Mouse (Mus musculus): Measurements from ENCODE around the gene Gm6583. TPM values are rescaled to one million over a fixed set of nuclear protein-coding genes. Genes with fewer than 3 reads are reported as not detected.

Gm6583 gene
- not detected in 2 replicates for polyA plus RNA-seq (2012; rRNA removed)

- WGBS = 75% methylated on average over 13 of the region's 13 CpGs
- H3K36me3 ChIP-seq (ENCODE audit: control insufficient read depth, insufficient read depth, low read length) = peaks cover 7% of the 10 kb centered on the region
- TF ChIP-seq POLR2A (IDR thresholded peaks at IDR 0.05; ENCODE audit: low read depth, low read length) = no peak
- TF ChIP-seq CTCF (IDR thresholded peaks at IDR 0.05; ENCODE audit: extremely low read depth, insufficient read depth, insufficient read length, insufficient replicate concordance) = no peak
- no peaks in the 10 kb centered on the region for H3K4me1 ChIP-seq (ENCODE audit: control insufficient read depth, insufficient read depth, insufficient read length)
- no peak within 1 kb of the TSS for H3K4me3 ChIP-seq (ENCODE audit: extremely low read depth, insufficient read depth, insufficient read length)
- no peak within 1 kb of the TSS for H3K27ac ChIP-seq (ENCODE audit: insufficient read depth, low read length)
- H3K27me3 ChIP-seq (ENCODE audit: control insufficient read depth, insufficient read depth, low read length) = no peaks in the 10 kb centered on the region
- DNase-seq (ENCODE audit: low read depth in 1 of 2, low spot score in 2 of 2) = no peak
Observed at GRCm38 (mm10) chr5:112355910-112356309, at the start of gene Gm6583. TSS of gene Gm6583 (minus strand) at chr5:112356033.

GRCm38 (mm10) chr5:112402437-112402836, 46.6 kb upstream of the Gm6583 start:
- WGBS = 80% methylated on average over 3 of the region's 3 CpGs
- H3K4me1 ChIP-seq (ENCODE audit: control insufficient read depth, insufficient read depth, insufficient read length) = no peaks in the 10 kb centered on the region
- DNase-seq (ENCODE audit: low read depth in 1 of 2, low spot score in 2 of 2) = no peak
- H3K27ac ChIP-seq (ENCODE audit: insufficient read depth, low read length) = no peak overlapping the region
- no peaks in the 10 kb centered on the region for H3K27me3 ChIP-seq (ENCODE audit: control insufficient read depth, insufficient read depth, low read length)
- TF ChIP-seq POLR2A (IDR thresholded peaks at IDR 0.05; ENCODE audit: low read depth, low read length) (no peak), CTCF (IDR thresholded peaks at IDR 0.05; ENCODE audit: extremely low read depth, insufficient read depth, insufficient read length, insufficient replicate concordance) (no peak)
- H3K36me3 ChIP-seq (ENCODE audit: control insufficient read depth, insufficient read depth, low read length) = no peaks in the 10 kb centered on the region
- H3K4me3 ChIP-seq (ENCODE audit: extremely low read depth, insufficient read depth, insufficient read length) = no peak overlapping the region

- no peak overlapping the region for H3K4me3 ChIP-seq (ENCODE audit: extremely low read depth, insufficient read depth, insufficient read length)
- no peak for DNase-seq (ENCODE audit: low read depth in 1 of 2, low spot score in 2 of 2)
- TF ChIP-seq POLR2A (IDR thresholded peaks at IDR 0.05; ENCODE audit: low read depth, low read length) (no peak), CTCF (IDR thresholded peaks at IDR 0.05; ENCODE audit: extremely low read depth, insufficient read depth, insufficient read length, insufficient replicate concordance) (no peak)
- H3K36me3 ChIP-seq (ENCODE audit: control insufficient read depth, insufficient read depth, low read length) = no peaks in the 10 kb centered on the region
- no peaks in the 10 kb centered on the region for H3K4me1 ChIP-seq (ENCODE audit: control insufficient read depth, insufficient read depth, insufficient read length)
- WGBS = 75% methylated on average over 10 of the region's 10 CpGs
- H3K27ac ChIP-seq (ENCODE audit: insufficient read depth, low read length) = no peak overlapping the region
- H3K27me3 ChIP-seq (ENCODE audit: control insufficient read depth, insufficient read depth, low read length) = peaks cover 9% of the 10 kb centered on the region
Observed at GRCm38 (mm10) chr5:112399284-112399683, 43.5 kb upstream of the Gm6583 start.

- Histone ChIP-seq H3K27ac (ENCODE audit: insufficient read depth, low read length) (no peak overlapping the region), H3K4me1 (ENCODE audit: control insufficient read depth, insufficient read depth, insufficient read length) (no peaks in the 10 kb centered on the region), H3K36me3 (ENCODE audit: control insufficient read depth, insufficient read depth, low read length) (no peaks in the 10 kb centered on the region), H3K4me3 (ENCODE audit: extremely low read depth, insufficient read depth, insufficient read length) (no peak overlapping the region), H3K27me3 (ENCODE audit: control insufficient read depth, insufficient read depth, low read length) (peaks cover 9% of the 10 kb centered on the region)
- 86% methylated on average over 18 of the region's 18 CpGs for WGBS
- no peak for DNase-seq (ENCODE audit: low read depth in 1 of 2, low spot score in 2 of 2)
- TF ChIP-seq CTCF (IDR thresholded peaks at IDR 0.05; ENCODE audit: extremely low read depth, insufficient read depth, insufficient read length, insufficient replicate concordance) = no peak
- TF ChIP-seq POLR2A (IDR thresholded peaks at IDR 0.05; ENCODE audit: low read depth, low read length) = no peak
Observed at GRCm38 (mm10) chr5:112396066-112396465, 40.2 kb upstream of the Gm6583 start.

- TF ChIP-seq POLR2A (IDR thresholded peaks at IDR 0.05; ENCODE audit: low read depth, low read length) = no peak
- TF ChIP-seq CTCF (IDR thresholded peaks at IDR 0.05; ENCODE audit: extremely low read depth, insufficient read depth, insufficient read length, insufficient replicate concordance) = no peak
- Histone ChIP-seq H3K27me3 (ENCODE audit: control insufficient read depth, insufficient read depth, low read length) (peaks cover 9% of the 10 kb centered on the region), H3K27ac (ENCODE audit: insufficient read depth, low read length) (no peak within 1 kb of the TSS), H3K4me1 (ENCODE audit: control insufficient read depth, insufficient read depth, insufficient read length) (no peaks in the 10 kb centered on the region), H3K4me3 (ENCODE audit: extremely low read depth, insufficient read depth, insufficient read length) (peak within 1 kb of the TSS; percentile 41; the same call in 1 of the 2 replicates), H3K36me3 (ENCODE audit: control insufficient read depth, insufficient read depth, low read length) (no peaks in the 10 kb centered on the region)
- 10% methylated on average over 42 of the region's 67 CpGs for WGBS
- DNase-seq (ENCODE audit: low read depth in 1 of 2, low spot score in 2 of 2) = no peak
Observed at GRCm38 (mm10) chr5:112394779-112395443, 39.1 kb upstream of the Gm6583 start, which contains the start of gene Asphd2. TSS of gene Asphd2 (minus strand) at chr5:112394866.

- Histone ChIP-seq H3K36me3 (ENCODE audit: control insufficient read depth, insufficient read depth, low read length) (no peaks in the 10 kb centered on the region), H3K4me3 (ENCODE audit: extremely low read depth, insufficient read depth, insufficient read length) (peak overlapping the region; percentile 10; the same call in 1 of the 2 replicates), H3K27me3 (ENCODE audit: control insufficient read depth, insufficient read depth, low read length) (peaks cover 9% of the 10 kb centered on the region), H3K27ac (ENCODE audit: insufficient read depth, low read length) (no peak overlapping the region), H3K4me1 (ENCODE audit: control insufficient read depth, insufficient read depth, insufficient read length) (no peaks in the 10 kb centered on the region)
- no peak for DNase-seq (ENCODE audit: low read depth in 1 of 2, low spot score in 2 of 2)
- no peak for TF ChIP-seq CTCF (IDR thresholded peaks at IDR 0.05; ENCODE audit: extremely low read depth, insufficient read depth, insufficient read length, insufficient replicate concordance)
- TF ChIP-seq POLR2A (IDR thresholded peaks at IDR 0.05; ENCODE audit: low read depth, low read length) = no peak
- WGBS = 5% methylated on average over 28 of the region's 28 CpGs
Observed at GRCm38 (mm10) chr5:112394415-112394763, 38.6 kb upstream of the Gm6583 start.

GRCm38 (mm10) chr5:112393741-112394414, 38.0 kb upstream of the Gm6583 start:
- WGBS = 29% methylated on average over 18 of the region's 18 CpGs
- DNase-seq (ENCODE audit: low read depth in 1 of 2, low spot score in 2 of 2) = no peak
- Histone ChIP-seq H3K4me3 (ENCODE audit: extremely low read depth, insufficient read depth, insufficient read length) (no peak overlapping the region), H3K36me3 (ENCODE audit: control insufficient read depth, insufficient read depth, low read length) (no peaks in the 10 kb centered on the region), H3K27me3 (ENCODE audit: control insufficient read depth, insufficient read depth, low read length) (peaks cover 9% of the 10 kb centered on the region), H3K27ac (ENCODE audit: insufficient read depth, low read length) (no peak overlapping the region), H3K4me1 (ENCODE audit: control insufficient read depth, insufficient read depth, insufficient read length) (no peaks in the 10 kb centered on the region)
- no peak for TF ChIP-seq POLR2A (IDR thresholded peaks at IDR 0.05; ENCODE audit: low read depth, low read length)
- TF ChIP-seq CTCF (IDR thresholded peaks at IDR 0.05; ENCODE audit: extremely low read depth, insufficient read depth, insufficient read length, insufficient replicate concordance) = no peak
